Comparison of ENCODE assay signal across 26 mouse cellular contexts in genomic region chr17:82900602-82901001, GRCm38 (mm10).
DNase-seq lines count a peak whose midpoint lies in the region; ATAC-seq and TF ChIP-seq lines count a peak whose summit lies in the region.
"Had no signal": no experiment of that assay in that cellular context is flagged by ENCODE, and none has a peak within 500 bp of the region (broad histone marks: within the 10 kb centered on the region; RNA-seq: fewer than 3 reads in every experiment).

No protein-coding gene starts in this region.

- H3K4me2 ChIP-seq in midbrain, postnatal 0 days (ENCODE audit: low read depth, low read length, poor library complexity, severe bottlenecking) = no peak overlapping the region
- H3K4me2 ChIP-seq in midbrain, embryonic 14.5 days (ENCODE audit: low read length) = no peak overlapping the region
- H3K4me2 ChIP-seq in hindbrain, embryonic 12.5 days (replicated peaks) = no peak overlapping the region
- peak overlapping the region; percentile 60 for H3K4me2 ChIP-seq in myocyte (ENCODE audit: low read depth)
- H3K4me2 ChIP-seq: forebrain, embryonic 15.5 days; heart, embryonic 13.5 days; intestine, embryonic 15.5 days; liver, embryonic 12.5 days; lung, embryonic 15.5 days; neural tube, embryonic 15.5 days had no signal

- H3K27ac ChIP-seq in midbrain, postnatal 0 days (ENCODE audit: low read depth, low read length) = no peak overlapping the region
- no peak overlapping the region for H3K27ac ChIP-seq in midbrain, embryonic 14.5 days (replicated peaks; ENCODE audit: low read depth, low read length)
- H3K27ac ChIP-seq in hindbrain, embryonic 12.5 days = no peak overlapping the region
- H3K27ac ChIP-seq: heart, embryonic 13.5 days; intestine, embryonic 15.5 days; left cerebral cortex, adult 2 months; liver, embryonic 12.5 days; lung, embryonic 15.5 days; midbrain, embryonic 10.5 days; neural tube, embryonic 15.5 days had no signal

- no peaks in the 10 kb centered on the region for H3K4me1 ChIP-seq in midbrain, postnatal 0 days (ENCODE audit: insufficient read depth, low read length)
- H3K4me1 ChIP-seq in midbrain, embryonic 14.5 days (ENCODE audit: control insufficient read depth, insufficient read depth, low read length) = no peaks in the 10 kb centered on the region
- no peaks in the 10 kb centered on the region for H3K4me1 ChIP-seq in hindbrain, embryonic 12.5 days
- H3K4me1 ChIP-seq: forebrain, embryonic 15.5 days; heart, embryonic 13.5 days; intestine, embryonic 15.5 days; liver, embryonic 12.5 days; midbrain, embryonic 10.5 days; neural tube, embryonic 15.5 days had no signal

- H3K36me3 ChIP-seq in midbrain, postnatal 0 days (ENCODE audit: insufficient read depth, low read length) = no peaks in the 10 kb centered on the region
- H3K36me3 ChIP-seq in midbrain, embryonic 14.5 days (ENCODE audit: control insufficient read depth, insufficient read depth, low read length) = no peaks in the 10 kb centered on the region
- no peaks in the 10 kb centered on the region for H3K36me3 ChIP-seq in hindbrain, embryonic 12.5 days
- H3K36me3 ChIP-seq in myocyte (ENCODE audit: control insufficient read depth, insufficient read depth) = no peaks in the 10 kb centered on the region
- H3K36me3 ChIP-seq: forebrain, embryonic 15.5 days; heart, embryonic 13.5 days; intestine, embryonic 15.5 days; liver, embryonic 12.5 days; lung, embryonic 15.5 days; midbrain, embryonic 10.5 days; neural tube, embryonic 15.5 days had no signal

- no peaks in the 10 kb centered on the region for H3K9me3 ChIP-seq in midbrain, postnatal 0 days (ENCODE audit: low read length)
- H3K9me3 ChIP-seq in midbrain, embryonic 14.5 days (ENCODE audit: control insufficient read depth, low read length) = no peaks in the 10 kb centered on the region
- H3K9me3 ChIP-seq in hindbrain, embryonic 12.5 days (replicated peaks) = no peaks in the 10 kb centered on the region
- H3K9me3 ChIP-seq: forebrain, embryonic 15.5 days; heart, embryonic 13.5 days; intestine, embryonic 15.5 days; liver, embryonic 12.5 days; lung, embryonic 15.5 days; midbrain, embryonic 10.5 days had no signal

- peak; percentile 50 for DNase-seq in midbrain, postnatal 0 days (ENCODE audit: low spot score)
- DNase-seq in midbrain, embryonic 14.5 days = no peak
- DNase-seq in embryo, embryonic 10.5 days (ENCODE audit: low spot score) = peak; percentile 55
- DNase-seq in spleen, postnatal 4 days (ENCODE audit: low spot score in 2 of 2) = no peak
- DNase-seq in adrenal gland, postnatal 14 days = no peak
- DNase-seq: adrenal gland, adult 8-10 months; cerebellum, postnatal 14 days; heart, postnatal 36 days; kidney, adult 9 months; kidney, postnatal 4 days; layer of hippocampus, adult 9-11 months; lung, postnatal 4 days; right cerebral cortex, postnatal 4 days; thymus, postnatal 25 days had no signal

- whole genome bisulfite sequencing in midbrain, postnatal 0 days = 44% methylated on average over 2 of the region's 2 CpGs
- WGBS in midbrain, embryonic 14.5 days = 37% methylated on average over 2 of the region's 2 CpGs
- 19% methylated on average over 2 of the region's 2 CpGs for WGBS in hindbrain, embryonic 12.5 days

- ATAC-seq in midbrain, postnatal 0 days (ENCODE audit: low FRiP score) = no peak
- no peak for ATAC-seq in midbrain, embryonic 14.5 days (ENCODE audit: low FRiP score, low TSS enrichment)
- peak; percentile 88 for ATAC-seq in hindbrain, embryonic 12.5 days (ENCODE audit: low FRiP score)
- ATAC-seq: CD4-positive, CD25-positive, alpha-beta regulatory T cell, adult 4 months; intestine, embryonic 15.5 days; liver, embryonic 12.5 days; Patski had no signal

- H3K4me3 ChIP-seq in midbrain, postnatal 0 days (ENCODE audit: low read depth, low read length) = no peak overlapping the region
- H3K4me3 ChIP-seq in midbrain, embryonic 14.5 days (replicated peaks; ENCODE audit: low read depth, low read length) = no peak overlapping the region
- H3K4me3 ChIP-seq in hindbrain, embryonic 12.5 days = no peak overlapping the region
- no peak overlapping the region for H3K4me3 ChIP-seq in myocyte
- H3K4me3 ChIP-seq: forebrain, embryonic 15.5 days; heart, embryonic 13.5 days; intestine, embryonic 15.5 days; left cerebral cortex, adult 2 months; liver, embryonic 12.5 days; lung, embryonic 15.5 days; midbrain, embryonic 10.5 days; neural tube, embryonic 15.5 days had no signal

- H3K79me2 ChIP-seq in myocyte (ENCODE audit: control insufficient read depth, insufficient read depth) = no peaks in the 10 kb centered on the region

- no peaks in the 10 kb centered on the region for H3K27me3 ChIP-seq in midbrain, postnatal 0 days (ENCODE audit: insufficient read depth, low read length)
- H3K27me3 ChIP-seq in midbrain, embryonic 14.5 days (ENCODE audit: control insufficient read depth, insufficient read depth, low read length) = no peaks in the 10 kb centered on the region
- H3K27me3 ChIP-seq in hindbrain, embryonic 12.5 days = no peaks in the 10 kb centered on the region
- no peaks in the 10 kb centered on the region for H3K27me3 ChIP-seq in myocyte (ENCODE audit: control insufficient read depth, insufficient read depth, insufficient read length)
- H3K27me3 ChIP-seq: forebrain, embryonic 15.5 days; heart, embryonic 13.5 days; intestine, embryonic 15.5 days; liver, embryonic 12.5 days; lung, embryonic 15.5 days; neural tube, embryonic 15.5 days; Patski had no signal

- H3K9ac ChIP-seq in midbrain, postnatal 0 days (replicated peaks; ENCODE audit: low read length, poor library complexity, severe bottlenecking) = no peak overlapping the region
- no peak overlapping the region for H3K9ac ChIP-seq in midbrain, embryonic 14.5 days (replicated peaks; ENCODE audit: low read length)
- H3K9ac ChIP-seq in hindbrain, embryonic 12.5 days = no peak overlapping the region
- H3K9ac ChIP-seq: forebrain, embryonic 15.5 days; heart, embryonic 13.5 days; intestine, embryonic 15.5 days; liver, embryonic 12.5 days; lung, embryonic 15.5 days; neural tube, embryonic 15.5 days had no signal

- no peak for TF ChIP-seq POLR2A in myocyte (IDR thresholded peaks at IDR 0.05; ENCODE audit: insufficient read length, low read depth)

- TF ChIP-seq CTCF in midbrain, postnatal 0 days (IDR thresholded peaks at IDR 0.05) = no peak

- H3ac ChIP-seq in myocyte (ENCODE audit: control insufficient read depth, insufficient read length) = no peak overlapping the region

TF ChIP-seq in myocyte, 11 proteins besides CTCF, POLR2A, EP300 and RAD21:
- no peak for TF ChIP-seq MYOD1 (IDR thresholded peaks at IDR 0.05; ENCODE audit: control insufficient read depth in 1 of 3, insufficient read length in 2 of 3, low read depth in 2 of 3)

Comparison
In these comparisons a context has a peak if more than half of its experiments do, and no peak if none do; other contexts are left out.
1. DNase-seq: peak in midbrain, postnatal 0 days (single experiment) and embryo, embryonic 10.5 days (single experiment); none in midbrain, embryonic 14.5 days (single experiment), spleen, postnatal 4 days (0 of 2) and adrenal gland, postnatal 14 days (single experiment).